Mouse (Mus musculus): ENCODE measurements around the gene Antxrl.

DNA sequence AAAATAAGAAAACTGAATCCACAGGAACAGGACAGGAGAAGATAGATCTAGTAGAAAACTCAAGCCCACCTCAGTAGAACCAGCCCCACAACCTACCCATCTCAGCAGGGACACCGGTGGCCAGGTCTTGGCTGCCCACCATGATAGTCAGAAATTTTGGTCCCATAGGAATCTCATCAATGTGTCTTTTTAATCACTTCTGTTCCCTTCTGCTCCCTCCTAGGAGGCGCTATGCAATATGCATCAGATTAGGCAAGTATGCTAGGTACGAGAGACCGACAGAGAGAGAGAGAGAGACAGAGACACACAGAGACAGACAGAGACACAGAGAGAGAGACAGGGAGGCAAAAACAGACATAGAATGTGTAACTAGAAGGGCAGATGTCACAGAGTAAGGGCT is 69.2 kb downstream of the Antxrl start:
- TF ChIP-seq POLR2A (IDR thresholded peaks at IDR 0.05; ENCODE audit: extremely low read depth, insufficient read depth, low read length): no peak
- no peak for TF ChIP-seq CTCF (IDR thresholded peaks at IDR 0.05; ENCODE audit: low read depth, low read length)
